In genomic region chr5:143620941-143621340, GRCm38 (mm10) we compare ENCODE assay signal across 8 mouse cellular contexts. TPM values are rescaled to one million over a fixed set of nuclear protein-coding genes. Genes with fewer than 3 reads are reported as not detected.
DNase-seq lines count a peak whose midpoint lies in the region; ATAC-seq and TF ChIP-seq lines count a peak whose summit lies in the region.

No protein-coding gene starts in this region.

- no peak for TF ChIP-seq POLR2A in cerebellum, adult 2 months (IDR thresholded peaks at IDR 0.05; ENCODE audit: borderline replicate concordance, insufficient read depth, low read length)
- no peak for TF ChIP-seq POLR2A in thymus, adult 2 months (IDR thresholded peaks at IDR 0.05; ENCODE audit: control insufficient read depth, extremely low read depth, insufficient read depth, low read length, poor library complexity)

- H3K9me3 ChIP-seq in forebrain, postnatal 0 days (ENCODE audit: low read length) = no peaks in the 10 kb centered on the region

- no peaks in the 10 kb centered on the region for H3K36me3 ChIP-seq in thymus, adult 2 months (ENCODE audit: control insufficient read depth, insufficient read depth, low read length)
- H3K36me3 ChIP-seq in forebrain, postnatal 0 days (ENCODE audit: insufficient read depth) = no peaks in the 10 kb centered on the region

- WGBS in cerebellum, adult 2 months = 10% methylated on average over 13 of the region's 13 CpGs
- WGBS in thymus, adult 2 months = 74% methylated on average over 13 of the region's 13 CpGs
- 30% methylated on average over 13 of the region's 13 CpGs for WGBS in forebrain, postnatal 0 days

- no peaks in the 10 kb centered on the region for H3K27me3 ChIP-seq in cerebellum, adult 2 months (ENCODE audit: control insufficient read depth, insufficient read depth, low read length)
- H3K27me3 ChIP-seq in thymus, adult 2 months (ENCODE audit: control insufficient read depth, insufficient read depth, low read length) = no peaks in the 10 kb centered on the region
- H3K27me3 ChIP-seq in forebrain, postnatal 0 days (ENCODE audit: insufficient read depth, low read length) = no peaks in the 10 kb centered on the region

- H3K4me3 ChIP-seq in cerebellum, adult 2 months (replicated peaks; ENCODE audit: insufficient read depth, low read depth, low read length) = no peak overlapping the region
- H3K4me3 ChIP-seq in thymus, adult 2 months (ENCODE audit: control insufficient read depth, insufficient read depth, low read length) = no peak overlapping the region
- H3K4me3 ChIP-seq in forebrain, postnatal 0 days (ENCODE audit: low read depth, low read length) = no peak overlapping the region

- H3K4me2 ChIP-seq in forebrain, postnatal 0 days (ENCODE audit: low read depth) = no peak overlapping the region

- no peak overlapping the region for H3K9ac ChIP-seq in forebrain, postnatal 0 days

- H3K27ac ChIP-seq in cerebellum, adult 2 months (ENCODE audit: insufficient read depth, low read length) = no peak overlapping the region
- no peak overlapping the region for H3K27ac ChIP-seq in thymus, adult 2 months (ENCODE audit: control insufficient read depth, insufficient read depth, low read length)
- H3K27ac ChIP-seq in forebrain, postnatal 0 days (ENCODE audit: low read depth, low read length) = no peak overlapping the region

- H3K4me1 ChIP-seq in cerebellum, adult 2 months (ENCODE audit: control insufficient read depth, insufficient read depth, low read length) = peaks cover 3% of the 10 kb centered on the region; the same call in 1 of the 2 replicates
- peaks cover 6% of the 10 kb centered on the region for H3K4me1 ChIP-seq in thymus, adult 2 months (replicated peaks; ENCODE audit: control insufficient read depth, insufficient read depth, low read length)
- H3K4me1 ChIP-seq in forebrain, postnatal 0 days (ENCODE audit: insufficient read depth) = peaks cover 14% of the 10 kb centered on the region; the same call in 1 of the 2 replicates

- ATAC-seq in forebrain, postnatal 0 days = no peak

- no peak for TF ChIP-seq CTCF in cerebellum, adult 2 months (IDR thresholded peaks at IDR 0.05; ENCODE audit: borderline replicate concordance, insufficient read depth, low read depth, low read length)
- no peak for TF ChIP-seq CTCF in thymus, adult 2 months (IDR thresholded peaks at IDR 0.05; ENCODE audit: borderline replicate concordance, control insufficient read depth, extremely low read depth, insufficient read depth, low read length, poor library complexity)
- TF ChIP-seq CTCF in forebrain, postnatal 0 days (IDR thresholded peaks at IDR 0.05; ENCODE audit: low read depth) = no peak

- peak; percentile 53 for DNase-seq in ovary, postnatal 36 days (ENCODE audit: low spot score)
- no peak for DNase-seq in ovary, postnatal 10 days (ENCODE audit: low spot score)
- DNase-seq in cerebellum, adult 2 months = peak; percentile 53 to 57
- DNase-seq in kidney, adult 11 months = peak; percentile 67
- peak; percentile 70 for DNase-seq in lung, postnatal 14 days
- DNase-seq in thymus, adult 2 months = no peak
- DNase-seq in liver = no peak
- no peak for DNase-seq in forebrain, postnatal 0 days

RNA-seq across cellular contexts. Expression of gene Cyth3, which starts 1.3 kb away (rescaled TPM):
- 39.8 and 41.3 TPM in 2 replicates for polyA plus RNA-seq in cerebellum, adult 2 months (2012; rRNA removed)
- polyA plus RNA-seq in thymus, adult 2 months (2012; rRNA removed) = 12.9 and 13.4 TPM in 2 replicates
- 63.4 and 72.4 TPM in 2 replicates for total RNA-seq in forebrain, postnatal 0 days (2014; rRNA removed)
- 42.5 and 44.3 TPM in 2 replicates for polyA plus RNA-seq in forebrain, postnatal 0 days (2015; fragmentation: Nextera tagmentation; extraction: Ambion mirVana)

Comparison
In these comparisons a context has a peak if more than half of its experiments do, and no peak if none do; other contexts are left out.
1. DNase-seq: peak in ovary, postnatal 36 days (single experiment), cerebellum, adult 2 months (2 of 2), kidney, adult 11 months (single experiment) and lung, postnatal 14 days (single experiment); none in ovary, postnatal 10 days (single experiment), thymus, adult 2 months (single experiment), liver (single experiment) and forebrain, postnatal 0 days (single experiment).